Mouse (Mus musculus) Patski (cell line): ENCODE data around the gene Atp6v0a1. TPM values are rescaled to one million over a fixed set of nuclear protein-coding genes. Genes with fewer than 3 reads are reported as not detected.

Experiments used
- ATAC-seq: fragments of 100-300 bp; one replicate; pipeline ENCODE4 v1.8.0; 2021
- CTCF ChIA-PET: fragments of 350-600 bp; sonication (Branson Sonifier 250); formaldehyde crosslinking; loops from one replicate; lab custom pipeline; 2022; ENCODE audit warnings: inconsistent platforms; lab: Charles Lee
- POLR2A ChIA-PET: fragments of 350-600 bp; sonication (Branson Sonifier 250); formaldehyde crosslinking; loops from one replicate; lab custom pipeline; 2022; ENCODE audit warnings: antibody characterized with exemption, inconsistent platforms; lab: Charles Lee
- DNase-seq: peaks from one replicate; pipeline ENCODE4 v3.0.0-alpha.2; 2011; ENCODE audit warnings: low read depth, low spot score
- H3K27me3 ChIP-seq: fragments of 371-371 bp; one replicate; pipeline ENCODE4 v1.5.1; 2021
- CTCF ChIP-seq: fragments of 100-300 bp; IDR thresholded peaks from one replicate; pipeline ENCODE4 v1.5.1; 2021
- in situ Hi-C: fragments of 300-500 bp; cut with MboI; formaldehyde crosslinking; loops from 3 replicates; pipeline ENCODE4 v1.11.1; 2018; ENCODE audit warnings: low pct_unique_long_range_greater_than_20kb, mixed read lengths
- polyA plus RNA-seq: library from polyadenylated mRNA; unstranded; gene quantifications from one replicate; pipeline ENCODE4 v1.2.3, GENCODE M21; 2021

The Atp6v0a1 gene
- polyA plus RNA-seq, 1 experiment from 2014 or later = 141 TPM

DNA sequence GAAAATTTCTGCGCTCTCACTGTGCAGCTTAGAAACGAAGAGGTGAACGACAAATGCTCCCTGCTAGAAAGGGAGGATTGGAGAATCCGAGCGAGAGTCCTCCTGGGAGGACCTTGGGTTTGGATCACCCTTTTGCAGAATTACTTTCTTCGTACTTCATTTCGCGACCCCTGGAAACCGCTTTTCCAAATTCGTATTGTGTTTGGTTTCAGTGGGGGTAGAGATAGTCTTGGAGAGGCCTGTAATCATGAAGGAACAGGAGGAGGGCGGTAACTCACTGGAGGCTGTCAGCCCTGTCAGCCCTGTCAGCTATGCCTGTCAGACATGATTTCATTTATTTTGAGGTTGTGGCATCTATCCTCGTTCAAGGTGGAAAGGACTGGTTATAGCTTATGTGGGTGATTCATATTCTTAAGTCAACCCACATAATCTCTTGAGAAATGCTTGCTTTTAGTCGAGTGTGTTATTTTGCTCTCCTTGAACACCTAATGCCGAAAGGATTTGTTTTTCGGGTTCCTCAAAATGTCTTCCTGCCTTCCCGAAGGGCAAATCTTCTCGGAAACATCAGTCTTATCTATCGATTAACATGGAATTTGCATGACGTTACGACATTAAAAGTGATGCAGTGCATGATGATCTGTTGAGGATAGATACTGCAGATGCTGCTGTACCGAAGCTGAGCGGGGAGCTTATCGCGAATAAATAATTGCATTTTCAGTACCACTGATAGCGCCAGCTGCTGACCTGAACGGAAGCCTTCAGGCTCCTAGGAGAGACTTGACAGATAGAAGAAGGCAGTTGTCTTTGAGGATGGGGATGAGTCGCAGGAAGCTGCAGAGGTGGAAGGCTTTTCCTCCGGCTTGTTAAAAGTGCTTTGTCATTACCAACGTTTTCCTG is 884 bp downstream of the Atp6v0a1 start:
- TF ChIP-seq CTCF = peak; percentile 29
- ChIA-PET CTCF (interaction anchor here (0.6 to 1.6 kb wide), 7 partner anchors 9 to 46 kb away, joined by 3 to 6 read pairs (median 3); no protein-coding TSS in a partner anchor), POLR2A (interaction anchor here (0.6 to 2.1 kb wide), 6 partner anchors 12 to 41 kb away, joined by 3 to 8 read pairs (median 4); no protein-coding TSS in a partner anchor)
- no peak for ATAC-seq
- no peaks in the 10 kb centered on the region for H3K27me3 ChIP-seq
- DNase-seq = no peak
- in situ Hi-C loops = loop anchor here (5.0 kb wide), 1 partner anchor 33 kb away; no protein-coding TSS in a partner anchor

DNA sequence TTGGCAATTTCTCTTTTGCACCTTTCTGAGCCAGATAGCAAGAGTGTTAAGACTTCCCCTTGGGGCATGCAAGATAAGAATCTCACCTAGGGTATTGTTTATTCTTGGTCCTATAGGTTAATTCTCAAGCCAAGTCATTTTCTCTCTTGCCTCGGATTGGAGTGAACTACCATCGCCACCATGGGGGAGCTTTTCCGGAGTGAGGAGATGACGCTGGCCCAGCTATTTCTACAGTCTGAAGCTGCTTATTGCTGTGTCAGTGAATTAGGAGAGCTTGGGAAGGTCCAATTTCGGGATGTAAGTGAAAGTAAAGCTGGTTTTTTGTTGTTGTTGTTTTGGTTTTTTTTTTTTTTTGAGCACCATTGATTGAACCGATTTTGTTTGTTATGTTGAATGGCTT is 2.4 kb downstream of the Atp6v0a1 start:
- in situ Hi-C loops = loop anchor here (5.0 kb wide), 1 partner anchor 34 kb away; no protein-coding TSS in a partner anchor
- ChIA-PET CTCF (interaction anchor here (0.9 to 1.2 kb wide), 2 partner anchors 11 to 28 kb away, joined by 4 to 5 read pairs; no protein-coding TSS in a partner anchor), POLR2A (interaction anchor here (0.6 to 1.2 kb wide), 5 partner anchors 19 to 136 kb away, joined by 3 to 6 read pairs (median 3); partner anchors contain the start of gene Naglu)
- no peaks in the 10 kb centered on the region for H3K27me3 ChIP-seq
- ATAC-seq (no peak), DNase-seq (no peak)
- TF ChIP-seq CTCF = no peak

- no peak for TF ChIP-seq CTCF
- no peak for DNase-seq
- no peak for ATAC-seq
- ChIA-PET POLR2A (no interaction called here), CTCF (interaction anchor here (0.7 to 1.9 kb wide), 4 partner anchors 11 to 70 kb away, joined by 3 to 5 read pairs (median 4); no protein-coding TSS in a partner anchor)
- H3K27me3 ChIP-seq = no peaks in the 10 kb centered on the region
- in situ Hi-C loops = no loop called here
Observed at GRCm38 (mm10) chr11:101023371-101023770, 14.1 kb downstream of the Atp6v0a1 start.

DNA sequence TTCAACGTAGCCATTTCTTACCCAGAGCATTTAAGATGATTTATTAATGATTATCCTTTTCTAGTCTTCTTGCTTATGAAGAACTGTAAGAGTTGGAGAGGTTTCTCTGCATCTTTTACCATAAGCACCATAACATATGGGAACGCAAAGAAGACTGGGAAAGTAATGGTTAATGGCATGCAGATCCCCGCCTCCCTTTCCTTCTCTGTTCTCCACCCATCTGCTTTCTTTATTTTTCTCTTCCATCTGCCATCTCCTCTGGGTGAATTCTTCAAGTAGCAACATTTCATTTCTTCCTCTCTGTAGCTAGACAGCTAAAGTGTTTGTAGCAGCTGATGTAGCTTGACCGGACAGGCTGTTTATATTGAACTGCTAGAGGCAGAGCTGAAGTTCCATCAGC is 14.7 kb downstream of the Atp6v0a1 start:
- TF ChIP-seq CTCF = no peak
- DNase-seq (no peak), ATAC-seq (no peak)
- POLR2A ChIA-PET = no interaction called here
- CTCF ChIA-PET = interaction anchor here (1.9 kb wide), 1 partner anchor 25 kb away, joined by 5 read pairs; no protein-coding TSS in a partner anchor
- H3K27me3 ChIP-seq = no peaks in the 10 kb centered on the region
- in situ Hi-C loops = no loop called here

DNA sequence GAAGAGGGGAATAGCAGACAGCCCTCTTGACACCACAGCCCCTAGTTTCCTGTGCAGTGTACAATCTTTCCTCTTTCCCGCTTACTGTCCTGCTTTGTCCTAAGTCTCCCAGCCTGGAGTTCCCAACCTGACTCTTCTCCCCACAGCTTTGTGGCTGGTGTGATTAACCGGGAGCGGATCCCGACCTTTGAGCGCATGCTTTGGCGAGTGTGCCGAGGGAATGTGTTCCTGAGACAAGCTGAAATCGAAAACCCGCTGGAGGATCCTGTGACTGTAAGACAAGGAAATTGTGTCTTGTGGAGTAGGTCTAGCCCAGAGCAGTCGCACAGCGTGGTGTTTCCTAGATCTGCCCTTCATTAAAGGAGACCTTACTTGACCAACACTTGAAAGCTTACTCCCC is 17.9 kb downstream of the Atp6v0a1 start:
- H3K27me3 ChIP-seq = no peaks in the 10 kb centered on the region
- POLR2A ChIA-PET = interaction anchor here (0.6 kb wide), 1 partner anchor 676 kb away, joined by 5 read pairs; no protein-coding TSS in a partner anchor
- CTCF ChIA-PET = interaction anchor here (0.9 to 2.1 kb wide), 3 partner anchors 8 to 44 kb away, joined by 3 to 6 read pairs (median 3); no protein-coding TSS in a partner anchor
- no peak for TF ChIP-seq CTCF
- ATAC-seq = no peak
- in situ Hi-C loops = no loop called here
- DNase-seq = no peak

DNA sequence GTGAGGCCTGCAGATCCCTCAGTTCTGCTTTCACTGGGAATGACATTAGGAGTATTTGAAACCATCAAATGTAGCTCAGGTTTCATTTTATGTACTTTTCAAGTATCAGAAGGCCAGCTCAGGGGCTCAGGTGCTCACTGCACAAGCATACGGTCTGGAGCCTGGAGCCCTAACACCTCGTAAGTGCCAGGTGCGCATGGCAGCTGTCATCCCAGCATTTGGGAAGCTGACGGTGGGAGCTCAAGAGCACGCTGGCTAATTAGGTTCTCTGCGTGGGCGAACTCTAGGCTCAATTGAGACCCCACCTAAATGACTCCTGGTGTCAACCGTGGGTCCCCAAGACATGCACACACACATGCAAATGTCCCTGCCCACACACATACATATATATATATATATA is 20.1 kb downstream of the Atp6v0a1 start:
- in situ Hi-C loops = no loop called here
- POLR2A ChIA-PET = interaction anchor here (1.0 kb wide), 1 partner anchor 28 kb away, joined by 3 read pairs; no protein-coding TSS in a partner anchor
- no peaks in the 10 kb centered on the region for H3K27me3 ChIP-seq
- no peak for DNase-seq
- ATAC-seq = no peak
- no peak for TF ChIP-seq CTCF
- CTCF ChIA-PET = interaction anchor here (1.3 to 2.1 kb wide), 6 partner anchors 10 to 49 kb away, joined by 3 to 7 read pairs (median 4); no protein-coding TSS in a partner anchor

DNA sequence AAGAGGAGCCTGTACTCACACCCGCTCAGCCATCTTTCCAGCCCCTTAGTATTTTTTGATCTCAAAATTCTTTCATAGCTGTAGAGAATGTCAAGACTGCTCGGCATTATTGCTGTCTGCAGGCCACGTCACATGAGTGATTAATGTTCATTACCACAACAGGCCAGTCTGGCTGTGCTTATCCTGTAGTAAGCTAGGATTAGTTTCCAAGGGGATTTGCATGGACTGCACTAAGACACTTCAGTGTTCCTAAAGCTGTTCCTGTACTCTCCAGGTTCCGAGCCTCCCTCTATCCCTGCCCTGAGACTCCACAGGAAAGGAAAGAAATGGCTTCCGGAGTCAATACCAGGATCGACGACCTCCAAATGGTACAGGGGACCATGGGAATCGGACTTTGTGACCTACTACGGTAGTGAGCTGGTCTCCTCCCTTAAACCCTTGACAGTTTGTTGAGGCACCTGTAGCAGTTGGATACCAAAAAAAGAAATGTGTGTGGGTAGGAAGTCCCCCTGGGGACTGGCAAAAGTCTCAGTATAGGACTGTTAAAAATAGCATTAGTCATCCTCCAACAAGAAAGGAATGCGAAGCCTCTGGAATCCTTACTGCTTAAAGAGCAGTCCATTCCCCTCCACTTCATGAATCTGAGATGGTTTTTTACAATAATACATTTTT is 21.0 kb downstream of the Atp6v0a1 start:
- ATAC-seq (no peak), DNase-seq (peak; percentile 9)
- no peak for TF ChIP-seq CTCF
- ChIA-PET CTCF (interaction anchor here (1.2 to 1.4 kb wide), 4 partner anchors 10 to 50 kb away, joined by 3 to 4 read pairs (median 3); no protein-coding TSS in a partner anchor), POLR2A (interaction anchor here (2.4 kb wide), 1 partner anchor 13 kb away, joined by 5 read pairs; no protein-coding TSS in a partner anchor)
- H3K27me3 ChIP-seq = no peaks in the 10 kb centered on the region
- in situ Hi-C loops = no loop called here

GRCm38 (mm10) chr11:101030808-101031156 is 21.5 kb downstream of the Atp6v0a1 start:
- no peak for TF ChIP-seq CTCF
- in situ Hi-C loops = no loop called here
- CTCF ChIA-PET = interaction anchor here (1.2 to 1.3 kb wide), 3 partner anchors 9 to 51 kb away, joined by 3 to 4 read pairs (median 3); no protein-coding TSS in a partner anchor
- no peaks in the 10 kb centered on the region for H3K27me3 ChIP-seq
- no peak for DNase-seq
- POLR2A ChIA-PET = interaction anchor here (2.4 kb wide), 1 partner anchor 13 kb away, joined by 5 read pairs; no protein-coding TSS in a partner anchor
- ATAC-seq = no peak

DNA sequence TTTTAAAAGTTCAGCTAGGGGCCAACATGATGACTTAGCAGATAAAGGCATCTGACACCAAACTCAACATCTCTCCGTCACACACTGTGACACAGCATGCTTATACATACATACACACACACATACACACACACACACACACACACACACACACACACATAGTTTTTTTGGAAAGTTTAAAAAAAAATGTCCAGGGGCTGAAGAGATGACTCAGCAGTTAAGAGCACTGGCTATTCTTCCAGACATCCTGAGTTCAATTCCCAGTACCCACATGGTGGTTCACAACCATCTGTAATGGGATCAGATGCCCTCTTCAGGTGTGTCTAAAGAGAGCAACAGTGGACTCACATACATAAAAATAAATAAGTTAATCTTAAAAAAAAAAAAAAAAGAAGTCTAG is 22.2 kb downstream of the Atp6v0a1 start:
- ATAC-seq (no peak), DNase-seq (no peak)
- in situ Hi-C loops = no loop called here
- H3K27me3 ChIP-seq = no peaks in the 10 kb centered on the region
- no peak for TF ChIP-seq CTCF
- CTCF ChIA-PET = interaction anchor here (1.8 kb wide), 1 partner anchor 20 kb away, joined by 5 read pairs; no protein-coding TSS in a partner anchor
- POLR2A ChIA-PET = interaction anchor here (2.4 kb wide), 1 partner anchor 14 kb away, joined by 5 read pairs; no protein-coding TSS in a partner anchor
